Mouse (Mus musculus) small intestine, adult 2 months (tissue): ENCODE measurements around the gene Apon.
"Not testable (repeated sequence)": the region's sequence is repeated elsewhere in the genome, so short reads cannot be mapped to it uniquely, and the experiment has no call there.

Experiments used
- CTCF ChIP-seq: fragments of 200-500 bp; IDR thresholded peaks from 2 replicates; pipeline ENCODE4 v1.5.1; 2012; ENCODE audit warnings: low read depth, mild to moderate bottlenecking, control low read depth, inconsistent platforms, low read length, moderate library complexity, mixed read lengths; ENCODE audit not compliant: insufficient replicate concordance, insufficient read length; ENCODE audit errors: extremely low read depth
- POLR2A ChIP-seq: fragments of 200-500 bp; IDR thresholded peaks from 2 replicates; pipeline ENCODE4 v1.6.1; 2012; ENCODE audit warnings: low read depth, mild to moderate bottlenecking, control low read depth, inconsistent platforms, low read length, moderate library complexity

GRCm38 (mm10) chr10:128275374-128275773 is 21.5 kb downstream of the Apon start:
- not testable (repeated sequence) for TF ChIP-seq POLR2A, CTCF
